Mouse (Mus musculus) ES-Bruce4 (cell line): ENCODE measurements around the gene Fam81a. TPM values are rescaled to one million over a fixed set of nuclear protein-coding genes. Genes with fewer than 3 reads are reported as not detected.

ENCODE experiments used
- H3K27ac ChIP-seq: 2 replicates; pipeline ENCODE4 v1.5.1; 2012; ENCODE audit warnings: low read length, inconsistent platforms; ENCODE audit not compliant: insufficient read depth
- H3K27me3 ChIP-seq: 2 replicates; pipeline ENCODE4 v1.6.1; 2012; ENCODE audit warnings: mild to moderate bottlenecking, low read length, inconsistent platforms; ENCODE audit not compliant: control insufficient read depth, poor library complexity, insufficient read depth, severe bottlenecking
- H3K36me3 ChIP-seq: 2 replicates; pipeline ENCODE4 v1.6.1; 2012; ENCODE audit warnings: inconsistent platforms, mild to moderate bottlenecking, low read length, moderate library complexity; ENCODE audit not compliant: control insufficient read depth, poor library complexity, insufficient read depth, severe bottlenecking
- H3K4me1 ChIP-seq: one replicate; pipeline ENCODE4 v1.8.1; 2011; ENCODE audit warnings: low read length; ENCODE audit not compliant: control insufficient read depth, insufficient read depth
- H3K4me3 ChIP-seq: 2 replicates; pipeline ENCODE4 v1.5.1; 2011; ENCODE audit warnings: low read depth, mild to moderate bottlenecking, low read length
- H3K9ac ChIP-seq: 2 replicates; pipeline ENCODE4 v1.6.1; 2012; ENCODE audit warnings: low read depth, mild to moderate bottlenecking, inconsistent platforms; ENCODE audit not compliant: poor library complexity, severe bottlenecking
- H3K9me3 ChIP-seq: replicated peaks from 2 replicates; pipeline ENCODE4 v1.6.1; 2012; ENCODE audit warnings: mild to moderate bottlenecking, low read length, inconsistent platforms; ENCODE audit not compliant: control insufficient read depth, poor library complexity, insufficient read depth, severe bottlenecking
- CTCF ChIP-seq: IDR thresholded peaks from one replicate; pipeline ENCODE4 v1.8.1; 2011; ENCODE audit warnings: low read depth, low read length
- EP300 ChIP-seq: IDR thresholded peaks from 2 replicates; pipeline ENCODE4 v1.6.1; 2011; ENCODE audit warnings: low read depth, low read length; ENCODE audit not compliant: insufficient read depth
- POLR2A ChIP-seq: IDR thresholded peaks from one replicate; pipeline ENCODE4 v1.8.1; 2011; ENCODE audit warnings: low read length; ENCODE audit not compliant: insufficient read depth
- polyA plus RNA-seq: library from polyadenylated mRNA; stranded (reverse); fragments of >200 nt; gene quantifications from 2 replicates; pipeline ENCODE4 v1.2.4, GENCODE M21; 2011; ENCODE audit warnings: low read depth; ENCODE audit not compliant: missing spikeins, insufficient read depth, insufficient read length

Fam81a gene
- polyA plus RNA-seq, 1 experiment: 8.3 TPM

DNA sequence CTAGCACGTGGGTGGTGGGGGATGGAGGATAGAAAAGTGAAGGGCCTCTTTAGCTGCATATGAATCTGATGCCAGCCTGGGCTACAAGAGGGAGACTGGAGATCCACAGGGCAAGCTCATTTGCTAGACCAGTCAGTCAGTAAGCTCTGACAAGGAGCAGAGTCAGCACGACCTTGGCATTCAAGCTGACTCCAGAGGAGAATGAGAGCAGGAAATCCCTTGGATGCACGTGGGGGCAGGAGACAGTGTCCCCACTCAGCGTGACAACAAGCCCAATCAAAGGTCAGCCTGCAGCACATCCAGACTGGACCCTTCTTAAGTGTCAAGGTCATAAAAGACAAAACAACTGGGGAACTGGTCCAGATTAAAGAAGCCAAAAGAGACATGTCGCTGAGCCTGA lies 7.6 kb downstream of the Fam81a start:
- Histone ChIP-seq H3K9ac (no peak overlapping the region), H3K27ac (no peak overlapping the region), H3K9me3 (peaks cover 8% of the 10 kb centered on the region), H3K4me1 (no peaks in the 10 kb centered on the region), H3K36me3 (no peaks in the 10 kb centered on the region), H3K4me3 (no peak overlapping the region), H3K27me3 (no peaks in the 10 kb centered on the region)
- no peak for TF ChIP-seq CTCF
- TF ChIP-seq EP300: no peak
- TF ChIP-seq POLR2A: no peak

DNA sequence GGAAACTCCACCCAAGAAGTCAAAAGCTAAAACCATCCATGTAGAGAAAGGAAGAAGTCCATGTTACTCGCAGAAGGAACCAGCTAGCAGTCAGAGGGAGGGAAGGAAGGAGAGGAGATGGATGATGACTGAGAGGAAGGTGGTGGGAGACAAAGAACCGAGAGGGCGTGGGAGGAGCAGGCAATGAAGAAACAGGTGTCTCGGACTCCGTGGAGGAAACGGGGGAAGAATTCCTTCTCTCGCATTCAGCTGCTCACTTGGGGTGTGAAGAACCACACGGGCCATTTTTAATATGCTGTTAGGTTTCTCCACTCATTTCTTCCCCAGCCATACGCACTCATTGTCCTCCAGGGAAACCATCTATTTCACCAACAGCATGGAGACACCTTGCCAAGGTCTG lies 8.1 kb downstream of the Fam81a start:
- Histone ChIP-seq H3K9me3 (peaks cover 8% of the 10 kb centered on the region), H3K9ac (no peak overlapping the region), H3K36me3 (no peaks in the 10 kb centered on the region), H3K4me3 (no peak overlapping the region), H3K4me1 (no peaks in the 10 kb centered on the region), H3K27ac (no peak overlapping the region), H3K27me3 (no peaks in the 10 kb centered on the region)
- TF ChIP-seq POLR2A (no peak), CTCF (no peak), EP300 (no peak)

DNA sequence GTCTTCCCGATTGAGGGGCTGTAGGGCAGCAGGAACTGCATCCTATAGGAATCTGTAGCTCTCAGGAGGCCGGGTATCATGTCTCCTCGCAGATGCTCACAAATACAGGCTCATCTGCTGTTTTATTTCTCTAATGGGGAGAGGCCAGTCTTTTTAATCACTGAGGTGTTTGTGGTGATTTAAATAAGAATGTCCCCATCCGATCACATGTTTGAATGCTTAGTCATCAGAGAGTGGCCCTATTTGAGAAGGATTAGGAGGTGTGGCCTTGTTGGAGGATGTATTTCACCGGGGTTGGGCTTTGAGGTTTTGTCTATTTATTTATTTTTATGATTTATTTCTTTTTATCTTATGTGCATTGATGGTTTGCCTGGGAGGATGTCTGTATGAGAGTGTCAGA lies 11.6 kb downstream of the Fam81a start:
- H3K9ac ChIP-seq: no peak overlapping the region
- no peaks in the 10 kb centered on the region for H3K36me3 ChIP-seq
- no peaks in the 10 kb centered on the region for H3K4me1 ChIP-seq
- no peaks in the 10 kb centered on the region for H3K27me3 ChIP-seq
- H3K9me3 ChIP-seq: peaks cover 8% of the 10 kb centered on the region
- TF ChIP-seq CTCF (no peak), POLR2A (no peak), EP300 (no peak)
- no peak overlapping the region for H3K4me3 ChIP-seq
- H3K27ac ChIP-seq: no peak overlapping the region

DNA sequence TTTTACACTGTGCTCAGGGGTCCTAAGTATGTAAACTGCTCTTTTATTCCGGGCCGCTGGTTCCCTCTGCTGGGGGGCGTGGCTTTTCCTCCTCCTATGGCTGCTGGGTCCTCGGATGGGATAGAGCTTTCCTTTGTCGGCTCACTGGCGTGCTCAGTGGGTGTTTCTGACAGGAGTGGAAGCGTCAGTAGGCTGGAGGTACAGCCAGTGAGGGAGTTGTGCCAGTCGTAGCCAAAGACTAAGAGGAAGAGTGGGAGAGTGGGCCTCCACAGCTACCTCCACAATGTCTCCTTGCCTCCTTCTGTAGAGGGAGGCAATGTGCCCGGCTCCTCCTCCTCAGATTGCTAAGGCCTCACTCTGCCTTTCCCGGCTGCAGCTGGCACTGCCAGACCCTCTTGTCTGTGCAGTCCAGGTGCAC lies 30.5 kb downstream of the Fam81a start:
- Histone ChIP-seq H3K36me3 (no peaks in the 10 kb centered on the region), H3K27me3 (no peaks in the 10 kb centered on the region), H3K27ac (no peak overlapping the region), H3K9me3 (no peaks in the 10 kb centered on the region), H3K4me1 (no peaks in the 10 kb centered on the region), H3K4me3 (no peak overlapping the region), H3K9ac (no peak overlapping the region)
- no peak for TF ChIP-seq POLR2A
- no peak for TF ChIP-seq CTCF
- TF ChIP-seq EP300: no peak

DNA sequence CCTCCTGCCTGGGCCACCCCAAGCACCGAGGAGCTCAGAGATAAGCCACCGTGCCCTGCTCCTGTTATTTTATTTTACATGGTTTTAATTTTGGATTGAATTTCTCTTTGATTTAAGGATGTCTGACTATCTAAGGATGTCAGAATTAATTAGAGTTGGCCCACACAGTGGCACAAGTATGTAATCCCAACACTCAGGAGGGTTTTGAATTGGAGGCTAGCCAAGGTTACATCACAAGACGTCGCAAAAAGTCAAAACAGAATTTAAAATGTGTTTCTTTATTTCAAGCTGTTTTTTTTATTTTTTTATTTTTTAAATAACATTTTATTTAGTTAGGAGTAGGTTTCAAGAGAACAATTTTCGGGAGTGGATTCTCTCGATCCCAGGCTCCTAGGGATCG lies 31.5 kb downstream of the Fam81a start:
- no peak overlapping the region for H3K9ac ChIP-seq
- H3K9me3 ChIP-seq: no peaks in the 10 kb centered on the region
- no peaks in the 10 kb centered on the region for H3K4me1 ChIP-seq
- TF ChIP-seq EP300: no peak
- no peak for TF ChIP-seq POLR2A
- no peak for TF ChIP-seq CTCF
- no peak overlapping the region for H3K4me3 ChIP-seq
- no peak overlapping the region for H3K27ac ChIP-seq
- no peaks in the 10 kb centered on the region for H3K36me3 ChIP-seq
- H3K27me3 ChIP-seq: no peaks in the 10 kb centered on the region

DNA sequence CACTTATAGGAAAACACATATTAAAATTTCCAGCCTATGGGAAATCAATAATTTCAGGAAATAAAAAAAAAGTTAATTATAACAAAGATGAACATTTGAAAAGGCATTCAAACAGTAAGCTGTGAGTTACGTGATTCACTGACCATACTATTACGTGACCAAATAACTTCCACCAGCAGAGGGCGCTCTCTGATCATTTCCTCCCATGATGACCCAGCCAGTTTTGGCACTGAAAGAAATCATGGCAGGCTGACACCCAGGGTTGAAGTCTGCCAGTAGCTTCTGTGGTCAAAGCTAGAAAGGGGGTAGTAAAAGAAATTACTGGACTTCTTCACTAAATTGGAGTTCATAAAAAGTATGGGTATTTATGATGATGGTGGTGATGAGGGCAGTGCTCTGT lies 33.1 kb downstream of the Fam81a start:
- Histone ChIP-seq H3K4me1 (no peaks in the 10 kb centered on the region), H3K9me3 (no peaks in the 10 kb centered on the region), H3K36me3 (no peaks in the 10 kb centered on the region), H3K9ac (no peak overlapping the region), H3K27ac (no peak overlapping the region), H3K27me3 (no peaks in the 10 kb centered on the region), H3K4me3 (no peak overlapping the region)
- TF ChIP-seq CTCF: peak; percentile 55
- TF ChIP-seq POLR2A: no peak

DNA sequence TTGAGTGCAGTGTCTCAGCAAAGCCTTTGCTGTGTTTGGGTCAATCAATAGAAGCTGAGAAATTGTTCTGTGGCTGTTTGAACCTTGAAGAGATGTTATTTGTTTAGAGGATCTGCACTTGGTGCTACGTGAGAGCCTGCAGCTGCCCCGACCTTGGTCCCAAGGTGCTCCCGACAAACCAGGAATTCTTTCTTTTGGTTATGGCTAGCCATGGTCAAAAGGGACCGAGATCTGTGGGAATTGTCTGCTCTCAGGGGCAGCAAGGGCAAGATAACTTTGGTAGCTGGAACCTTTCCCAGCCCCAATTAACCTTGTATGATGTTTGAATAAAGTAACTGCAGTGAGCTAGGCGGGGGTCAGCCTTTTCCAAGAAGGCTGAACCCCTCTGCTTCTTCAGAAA lies 34.2 kb downstream of the Fam81a start:
- Histone ChIP-seq H3K4me1 (no peaks in the 10 kb centered on the region), H3K27me3 (no peaks in the 10 kb centered on the region), H3K27ac (no peak overlapping the region), H3K4me3 (no peak overlapping the region), H3K9me3 (no peaks in the 10 kb centered on the region), H3K36me3 (no peaks in the 10 kb centered on the region), H3K9ac (no peak overlapping the region)
- TF ChIP-seq POLR2A: no peak
- no peak for TF ChIP-seq EP300
- no peak for TF ChIP-seq CTCF
